Mouse (Mus musculus): ENCODE data around the gene Srcin1.

DNA sequence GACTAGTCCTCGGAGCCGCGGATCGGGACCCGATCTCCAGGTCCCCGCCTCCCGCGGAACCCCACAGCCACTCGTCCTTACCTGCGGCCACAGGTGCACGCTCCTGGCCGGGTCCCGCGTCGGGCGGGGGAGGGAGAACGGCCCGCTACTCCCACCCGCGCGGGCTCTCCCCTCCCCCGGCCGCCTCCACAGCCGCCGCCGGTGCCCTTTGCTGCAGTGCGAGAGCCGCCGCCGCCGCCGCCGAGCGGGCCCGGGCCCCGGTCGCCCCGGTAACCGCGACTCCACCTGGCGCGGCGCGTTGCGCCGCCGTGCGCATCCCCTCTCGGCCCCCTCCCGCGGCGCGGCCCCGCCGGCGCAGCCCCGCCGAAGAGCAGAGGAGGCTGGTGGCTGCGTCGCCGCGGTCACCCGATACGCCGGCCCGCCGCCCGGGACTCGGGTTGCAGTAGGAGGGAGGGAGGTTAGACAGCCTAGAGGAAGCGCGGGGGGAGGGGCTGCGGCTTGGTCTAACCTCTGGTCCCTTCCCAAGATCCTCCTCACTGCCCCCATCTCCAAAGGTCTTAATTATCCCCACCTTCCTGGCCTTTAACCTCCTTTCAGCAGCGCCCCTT is 29.1 kb downstream of the Srcin1 start:
- TF ChIP-seq GATA1 (IDR thresholded peaks at IDR 0.05; ENCODE audit: low read length), result no peak
- TF ChIP-seq TAL1 (IDR thresholded peaks at IDR 0.05; ENCODE audit: low read length), result no peak

Data from erythroblast, embryonic 14.5 days (primary cell).